Mouse (Mus musculus) ES-E14 (cell line): ENCODE measurements around the gene Atp6v1g3. TPM values are rescaled to one million over a fixed set of nuclear protein-coding genes. Genes with fewer than 3 reads are reported as not detected.

Source experiments
- DNase-seq: peaks from one replicate; pipeline ENCODE4 v3.0.0-alpha.2; 2013; ENCODE audit warnings: low read depth, low spot score
- H3K27ac ChIP-seq: 2 replicates; pipeline ENCODE4 v1.5.1; 2012; ENCODE audit warnings: low read depth, mild to moderate bottlenecking, low read length, moderate library complexity, mixed read lengths; ENCODE audit not compliant: poor library complexity, insufficient read depth, severe bottlenecking
- H3K36me3 ChIP-seq: 2 replicates; pipeline ENCODE4 v1.6.1; 2012; ENCODE audit warnings: mild to moderate bottlenecking, low read length, moderate library complexity, mixed read lengths; ENCODE audit not compliant: control insufficient read depth, poor library complexity, insufficient read depth, severe bottlenecking
- H3K4me1 ChIP-seq, 2 experiments: fragments of 150-350 bp in 1 of 2; sonication (generic) in 1 of 2; 2 replicates each; pipeline ENCODE4 v1.6.1; 2012; ENCODE audit warnings: low read length in 2 of 2, mild to moderate bottlenecking in 1 of 2, mixed read lengths in 1 of 2; ENCODE audit not compliant: control insufficient read depth in 2 of 2, insufficient read depth in 2 of 2, poor library complexity in 1 of 2
- H3K4me3 ChIP-seq, 2 experiments: fragments of 150-350 bp in 1 of 2; sonication (generic) in 1 of 2; 2 replicates each; pipeline ENCODE4 v1.5.1; 2012; ENCODE audit warnings: low read length in 2 of 2, low read depth in 1 of 2, mild to moderate bottlenecking in 1 of 2, mixed read lengths in 1 of 2; ENCODE audit not compliant: insufficient read depth in 1 of 2, poor library complexity in 1 of 2, severe bottlenecking in 1 of 2
- H3K9ac ChIP-seq: 2 replicates; pipeline ENCODE4 v1.6.1; 2012; ENCODE audit warnings: low read depth, mild to moderate bottlenecking, low read length, mixed read lengths; ENCODE audit not compliant: poor library complexity, insufficient read depth, severe bottlenecking
- H3K9me3 ChIP-seq: fragments of 150-350 bp; sonication (generic); 2 replicates; pipeline ENCODE4 v1.6.1; 2012; ENCODE audit warnings: low read depth, mild to moderate bottlenecking, low read length; ENCODE audit not compliant: control insufficient read depth, insufficient read depth
- CHD2 ChIP-seq: IDR thresholded peaks from 2 replicates; pipeline ENCODE4 v1.6.1; 2014; ENCODE audit warnings: mild to moderate bottlenecking, low read depth, low read length, inconsistent platforms
- HCFC1 ChIP-seq: IDR thresholded peaks from 2 replicates; pipeline ENCODE4 v1.6.1; 2012; ENCODE audit warnings: low read length, inconsistent platforms, borderline replicate concordance; ENCODE audit not compliant: insufficient read depth
- MAFK ChIP-seq: IDR thresholded peaks from 2 replicates; pipeline ENCODE4 v1.6.1; 2014; ENCODE audit warnings: mild to moderate bottlenecking, low read depth, low read length, inconsistent platforms; ENCODE audit not compliant: insufficient read depth
- ZC3H11A ChIP-seq: IDR thresholded peaks from 2 replicates; pipeline ENCODE4 v1.6.1; 2012; ENCODE audit warnings: low read depth, mild to moderate bottlenecking, inconsistent platforms, low read length, borderline replicate concordance
- ZNF384 ChIP-seq: IDR thresholded peaks from 2 replicates; pipeline ENCODE4 v1.6.1; 2012; ENCODE audit warnings: low read depth, low read length, inconsistent platforms
- in situ Hi-C, 2 experiments: fragments of 600-800 bp; cut with MboI; formaldehyde crosslinking; loops; one replicate each; pipeline ENCODE4 v1.15.1; 2025; ENCODE audit warnings: low sequenced_read_pairs in 2 of 2, inconsistent platforms in 1 of 2; ENCODE audit not compliant: unreplicated experiment in 2 of 2
- total RNA-seq: library from RNA; depleted of rRNA; stranded (reverse); fragments of 300-350 nt; gene quantifications from 2 replicates; pipeline ENCODE4 v1.2.3, GENCODE M21; 2012

Gene Atp6v1g3
- total RNA-seq, 1 experiment: not detected

GRCm38 (mm10) chr1:138302756-138303155 is 29.2 kb downstream of the Atp6v1g3 start:
- Histone ChIP-seq H3K9me3 (no peaks in the 10 kb centered on the region), H3K27ac (no peak overlapping the region), H3K4me3 (no peak overlapping the region), H3K4me1 (no peaks in the 10 kb centered on the region; a peak in 1 of 4 replicates), H3K9ac (no peak overlapping the region), H3K36me3 (no peaks in the 10 kb centered on the region)
- no peak for TF ChIP-seq CHD2
- no peak for TF ChIP-seq ZNF384
- no peak for TF ChIP-seq MAFK
- no peak for TF ChIP-seq ZC3H11A
- TF ChIP-seq HCFC1: no peak
- in situ Hi-C loops: no loop called here
- no peak for DNase-seq

DNA sequence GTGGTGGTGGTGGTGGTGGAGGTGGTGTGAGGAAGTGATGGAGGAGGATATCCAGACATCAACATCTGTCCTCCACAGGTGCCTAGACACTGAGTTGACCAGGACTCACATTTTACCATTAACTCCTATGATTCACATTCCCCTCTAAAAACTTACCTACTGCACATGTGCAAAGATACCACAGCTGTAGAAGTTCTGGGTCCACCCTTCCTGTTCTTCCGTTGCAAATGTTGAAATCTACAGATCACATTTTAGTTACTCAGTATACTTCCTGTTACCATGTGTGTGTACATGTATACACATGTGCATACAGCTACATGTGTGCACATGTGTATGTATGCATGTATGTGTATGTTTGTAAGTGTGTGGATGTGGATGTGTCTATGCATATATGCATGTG is 29.8 kb downstream of the Atp6v1g3 start:
- in situ Hi-C loops: no loop called here

GRCm38 (mm10) chr1:138304141-138304915 is 30.8 kb downstream of the Atp6v1g3 start:
- Histone ChIP-seq H3K4me1 (no peaks in the 10 kb centered on the region; a peak in 1 of 4 replicates), H3K9me3 (no peaks in the 10 kb centered on the region), H3K27ac (no peak overlapping the region), H3K4me3 (no peak overlapping the region), H3K36me3 (no peaks in the 10 kb centered on the region), H3K9ac (no peak overlapping the region)
- DNase-seq: no peak
- TF ChIP-seq ZNF384: no peak
- no peak for TF ChIP-seq CHD2
- no peak for TF ChIP-seq MAFK
- no peak for TF ChIP-seq ZC3H11A
- no peak for TF ChIP-seq HCFC1
- in situ Hi-C loops: no loop called here

More for the DNA sequence above, 29.8 kb downstream of the Atp6v1g3 start:
- Histone ChIP-seq H3K27ac (no peak overlapping the region), H3K36me3 (no peaks in the 10 kb centered on the region), H3K9ac (no peak overlapping the region), H3K4me3 (no peak overlapping the region), H3K4me1 (no peaks in the 10 kb centered on the region; a peak in 1 of 4 replicates), H3K9me3 (no peaks in the 10 kb centered on the region)
- no peak for DNase-seq
- TF ChIP-seq ZC3H11A: no peak
- TF ChIP-seq MAFK: no peak
- TF ChIP-seq HCFC1: no peak
- no peak for TF ChIP-seq ZNF384
- no peak for TF ChIP-seq CHD2

- Histone ChIP-seq H3K36me3 (no peaks in the 10 kb centered on the region), H3K9me3 (no peaks in the 10 kb centered on the region), H3K4me1 (no peaks in the 10 kb centered on the region), H3K9ac (no peak overlapping the region), H3K27ac (no peak overlapping the region), H3K4me3 (no peak overlapping the region)
- in situ Hi-C loops: no loop called here
- DNase-seq: no peak
- no peak for TF ChIP-seq HCFC1
- TF ChIP-seq CHD2: no peak
- no peak for TF ChIP-seq ZC3H11A
- no peak for TF ChIP-seq MAFK
- no peak for TF ChIP-seq ZNF384
Observed at GRCm38 (mm10) chr1:138322657-138323056, 49.1 kb downstream of the Atp6v1g3 start.
